Mouse (Mus musculus): ENCODE data around the gene Kdsr. TPM values are rescaled to one million over a fixed set of nuclear protein-coding genes. Genes with fewer than 3 reads are reported as not detected.

The Kdsr gene
- polyA plus RNA-seq, 2 experiments: 7.9 to 16.2 TPM

DNA sequence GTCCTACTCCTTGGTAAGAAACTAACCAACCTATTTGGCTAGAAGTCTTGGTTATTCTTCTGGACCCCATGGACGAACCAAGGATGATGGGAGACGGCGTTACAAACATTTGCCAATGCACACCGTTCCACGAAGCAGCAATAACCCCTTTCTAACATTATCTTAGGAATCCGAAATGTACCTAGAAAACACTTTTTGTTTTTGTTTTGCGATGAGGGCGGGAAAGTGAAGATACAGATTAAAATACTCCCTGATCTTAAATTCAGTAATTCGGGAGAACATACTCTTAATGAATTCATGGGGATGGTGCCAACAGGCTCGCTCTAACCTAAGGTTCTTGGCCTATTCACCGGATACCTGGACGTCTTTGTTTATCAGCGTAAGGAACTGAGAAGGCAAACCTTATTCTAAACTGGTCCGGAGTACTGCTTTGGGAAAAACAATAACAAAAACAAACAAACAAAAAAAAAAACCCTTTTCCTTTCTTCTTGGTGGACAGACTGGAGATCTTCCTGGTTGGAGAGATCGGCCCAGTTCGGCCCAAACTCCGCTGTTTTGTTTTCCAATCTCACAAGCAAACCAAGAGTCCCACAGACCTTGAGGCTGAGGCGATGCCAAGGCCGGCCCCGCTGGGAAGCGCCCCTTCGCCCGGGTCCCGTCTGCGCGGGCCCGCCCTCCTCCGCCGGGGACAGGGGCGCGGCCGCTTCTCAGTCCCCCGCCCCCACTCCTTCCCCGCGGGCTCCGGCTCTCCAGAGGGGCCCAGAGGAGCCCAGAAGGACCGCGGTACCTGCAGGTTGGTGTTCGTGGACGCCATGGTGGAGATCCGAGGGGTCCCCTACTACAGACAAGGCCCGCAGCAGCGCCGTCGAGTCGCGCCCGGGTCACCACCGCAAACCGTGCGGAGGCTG lies 36.4 kb upstream of the Kdsr start:
- Histone ChIP-seq H3K9ac (ENCODE audit: low read depth, low read length, severe bottlenecking) (peak overlapping the region; percentile 97), H3K27me3 (ENCODE audit: control insufficient read depth, insufficient read depth, low read length) (no peaks in the 10 kb centered on the region), H3K36me3 (ENCODE audit: control insufficient read depth, insufficient read depth, low read length) (0 out of 2 replicates have a peak, but pooled peaks cover 4% of the 10 kb centered on the region), H3K4me1 (ENCODE audit: control insufficient read depth, insufficient read depth, low read length) (peaks cover 8% of the 10 kb centered on the region; the same call in 1 of the 2 replicates), H3K9me3 (ENCODE audit: control insufficient read depth, low read length) (no peaks in the 10 kb centered on the region), H3K4me3 (replicated peaks; ENCODE audit: low read length) (peak overlapping the region; percentile 100), H3K27ac (replicated peaks; ENCODE audit: low read depth, low read length) (peak overlapping the region; percentile 93), H3K4me2 (replicated peaks; ENCODE audit: low read depth, low read length, severe bottlenecking) (peak overlapping the region; percentile 67)
- no peak for TF ChIP-seq POLR2A (IDR thresholded peaks at IDR 0.05; ENCODE audit: borderline replicate concordance, extremely low read depth, insufficient read depth, insufficient read length)
- DNase-seq (ENCODE audit: low spot score) (peak; percentile 23), ATAC-seq (ENCODE audit: low FRiP score, low read depth) (peak; percentile 83)
- 2% methylated on average over 49 of the region's 51 CpGs for WGBS

DNA sequence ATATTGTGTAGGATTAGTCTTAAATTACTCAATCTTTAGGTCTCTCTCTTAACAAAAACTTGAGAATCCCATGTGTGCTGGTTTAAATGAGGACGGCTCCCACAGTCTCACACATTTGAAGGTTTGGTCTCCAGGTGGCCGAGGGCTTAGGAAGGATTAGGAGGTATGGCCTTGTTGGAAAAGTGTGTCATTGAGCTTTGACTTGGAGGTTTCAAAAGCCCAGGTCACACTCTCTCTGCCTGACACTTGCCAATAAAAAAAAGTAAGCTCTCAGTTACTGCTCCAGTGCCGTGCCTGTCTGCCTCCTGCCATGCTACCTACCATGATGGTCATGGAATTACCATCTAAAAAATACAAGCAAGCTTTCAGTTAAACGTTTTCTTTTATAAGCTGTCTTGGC lies 15.4 kb upstream of the Kdsr start:
- no peak for TF ChIP-seq POLR2A (IDR thresholded peaks at IDR 0.05; ENCODE audit: borderline replicate concordance, extremely low read depth, insufficient read depth, insufficient read length)
- no peak overlapping the region for H3K4me3 ChIP-seq (replicated peaks; ENCODE audit: low read length)
- H3K9ac ChIP-seq (ENCODE audit: low read depth, low read length, severe bottlenecking): no peak overlapping the region
- 93% methylated on average over 4 of the region's 4 CpGs for WGBS
- no peaks in the 10 kb centered on the region for H3K27me3 ChIP-seq (ENCODE audit: control insufficient read depth, insufficient read depth, low read length)
- H3K27ac ChIP-seq (replicated peaks; ENCODE audit: low read depth, low read length): no peak overlapping the region
- no peaks in the 10 kb centered on the region for H3K4me1 ChIP-seq (ENCODE audit: control insufficient read depth, insufficient read depth, low read length)
- ATAC-seq (ENCODE audit: low FRiP score, low read depth) (no peak), DNase-seq (ENCODE audit: low spot score) (no peak)
- H3K9me3 ChIP-seq (ENCODE audit: control insufficient read depth, low read length): no peaks in the 10 kb centered on the region
- peaks cover 83% of the 10 kb centered on the region for H3K36me3 ChIP-seq (ENCODE audit: control insufficient read depth, insufficient read depth, low read length)
- no peak overlapping the region for H3K4me2 ChIP-seq (replicated peaks; ENCODE audit: low read depth, low read length, severe bottlenecking)

DNA sequence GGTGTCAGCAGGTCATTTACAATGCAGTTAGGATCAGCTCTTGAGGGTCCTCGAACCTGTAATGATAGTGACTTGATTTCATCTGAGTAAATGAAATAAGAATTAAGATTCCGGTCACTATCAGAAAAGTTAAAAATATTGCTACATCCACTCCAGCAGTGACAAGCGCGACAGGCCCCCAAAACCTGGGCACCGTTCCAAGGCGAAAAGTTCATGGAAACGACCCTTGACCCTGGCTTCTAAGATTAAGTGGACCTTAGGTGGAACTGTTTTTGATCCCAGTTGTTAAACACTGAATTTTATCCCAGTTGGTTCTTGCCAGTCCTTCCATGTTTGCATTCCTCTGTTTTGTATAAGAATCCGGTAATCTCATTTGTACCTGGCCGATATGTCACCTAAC lies 14.6 kb upstream of the Kdsr start:
- 94% methylated on average over 9 of the region's 9 CpGs for WGBS
- Histone ChIP-seq H3K9ac (ENCODE audit: low read depth, low read length, severe bottlenecking) (no peak overlapping the region), H3K27ac (replicated peaks; ENCODE audit: low read depth, low read length) (no peak overlapping the region), H3K36me3 (ENCODE audit: control insufficient read depth, insufficient read depth, low read length) (peaks cover 77% of the 10 kb centered on the region), H3K4me2 (replicated peaks; ENCODE audit: low read depth, low read length, severe bottlenecking) (no peak overlapping the region), H3K27me3 (ENCODE audit: control insufficient read depth, insufficient read depth, low read length) (no peaks in the 10 kb centered on the region), H3K9me3 (ENCODE audit: control insufficient read depth, low read length) (no peaks in the 10 kb centered on the region), H3K4me1 (ENCODE audit: control insufficient read depth, insufficient read depth, low read length) (no peaks in the 10 kb centered on the region), H3K4me3 (replicated peaks; ENCODE audit: low read length) (no peak overlapping the region)
- TF ChIP-seq POLR2A (IDR thresholded peaks at IDR 0.05; ENCODE audit: borderline replicate concordance, extremely low read depth, insufficient read depth, insufficient read length): no peak
- DNase-seq (ENCODE audit: low spot score): no peak
- no peak for ATAC-seq (ENCODE audit: low FRiP score, low read depth)

DNA sequence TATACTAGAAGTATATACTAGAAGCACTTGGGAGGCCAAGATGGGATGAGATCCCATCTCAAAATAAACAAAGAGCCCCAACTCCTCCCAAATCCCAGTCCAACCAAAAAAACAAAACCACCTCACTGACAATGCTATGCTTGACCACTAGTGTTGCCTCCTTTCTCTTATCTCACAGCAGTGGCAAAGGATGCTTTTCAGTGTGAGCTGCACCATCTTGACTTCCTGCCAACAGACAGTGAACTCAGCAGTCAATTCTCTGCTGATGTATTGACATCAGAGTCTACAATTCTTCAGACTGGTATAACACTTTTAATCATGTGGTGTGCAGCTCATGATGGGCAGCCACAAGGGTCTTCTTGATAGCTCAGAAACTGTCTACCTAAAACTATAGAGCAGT lies 9.2 kb upstream of the Kdsr start:
- TF ChIP-seq POLR2A (IDR thresholded peaks at IDR 0.05; ENCODE audit: borderline replicate concordance, extremely low read depth, insufficient read depth, insufficient read length): no peak
- H3K9ac ChIP-seq (ENCODE audit: low read depth, low read length, severe bottlenecking): no peak overlapping the region
- H3K36me3 ChIP-seq (ENCODE audit: control insufficient read depth, insufficient read depth, low read length): peaks cover 60% of the 10 kb centered on the region
- ATAC-seq (ENCODE audit: low FRiP score, low read depth): no peak
- no peaks in the 10 kb centered on the region for H3K27me3 ChIP-seq (ENCODE audit: control insufficient read depth, insufficient read depth, low read length)
- H3K4me2 ChIP-seq (replicated peaks; ENCODE audit: low read depth, low read length, severe bottlenecking): no peak overlapping the region
- no peak overlapping the region for H3K4me3 ChIP-seq (replicated peaks; ENCODE audit: low read length)
- H3K27ac ChIP-seq (replicated peaks; ENCODE audit: low read depth, low read length): no peak overlapping the region
- no peaks in the 10 kb centered on the region for H3K4me1 ChIP-seq (ENCODE audit: control insufficient read depth, insufficient read depth, low read length)
- DNase-seq (ENCODE audit: low spot score): no peak
- H3K9me3 ChIP-seq (ENCODE audit: control insufficient read depth, low read length): no peaks in the 10 kb centered on the region

DNA sequence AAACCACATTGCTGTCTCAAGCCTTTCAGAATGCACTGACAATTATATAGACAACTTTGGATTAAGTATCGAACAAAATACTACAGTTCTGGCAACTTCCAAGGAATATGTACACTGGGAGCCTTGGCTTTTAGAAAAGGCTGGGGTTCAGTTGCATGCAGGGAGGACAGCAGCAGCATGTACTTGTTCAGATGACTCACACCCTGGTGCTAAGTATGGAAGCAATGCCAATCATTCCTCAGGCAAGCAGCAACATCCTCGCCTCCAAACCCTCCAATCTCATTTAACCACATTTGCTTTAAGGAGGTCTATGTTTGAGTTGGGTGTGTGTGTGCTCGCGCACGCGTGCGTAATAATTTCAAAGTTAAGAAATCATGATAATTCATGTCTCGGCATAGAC lies 6.2 kb upstream of the Kdsr start:
- Histone ChIP-seq H3K36me3 (ENCODE audit: control insufficient read depth, insufficient read depth, low read length) (peaks cover 39% of the 10 kb centered on the region), H3K9me3 (ENCODE audit: control insufficient read depth, low read length) (no peaks in the 10 kb centered on the region), H3K27me3 (ENCODE audit: control insufficient read depth, insufficient read depth, low read length) (no peaks in the 10 kb centered on the region), H3K4me3 (replicated peaks; ENCODE audit: low read length) (no peak overlapping the region), H3K4me2 (replicated peaks; ENCODE audit: low read depth, low read length, severe bottlenecking) (no peak overlapping the region), H3K27ac (replicated peaks; ENCODE audit: low read depth, low read length) (no peak overlapping the region), H3K9ac (ENCODE audit: low read depth, low read length, severe bottlenecking) (no peak overlapping the region), H3K4me1 (ENCODE audit: control insufficient read depth, insufficient read depth, low read length) (no peaks in the 10 kb centered on the region)
- DNase-seq (ENCODE audit: low spot score) (no peak), ATAC-seq (ENCODE audit: low FRiP score, low read depth) (no peak)
- no peak for TF ChIP-seq POLR2A (IDR thresholded peaks at IDR 0.05; ENCODE audit: borderline replicate concordance, extremely low read depth, insufficient read depth, insufficient read length)
- WGBS: 94% methylated on average over 8 of the region's 8 CpGs

All from limb, embryonic 14.5 days (tissue).